Mouse (Mus musculus): ENCODE data around the gene Grap. TPM values are rescaled to one million over a fixed set of nuclear protein-coding genes. Genes with fewer than 3 reads are reported as not detected.
"Not testable (repeated sequence)": the region's sequence is repeated elsewhere in the genome, so short reads cannot be mapped to it uniquely, and the experiment has no call there.

Gene Grap
- polyA plus RNA-seq, 1 experiment from 2014 or later, result 72.1 TPM

DNA sequence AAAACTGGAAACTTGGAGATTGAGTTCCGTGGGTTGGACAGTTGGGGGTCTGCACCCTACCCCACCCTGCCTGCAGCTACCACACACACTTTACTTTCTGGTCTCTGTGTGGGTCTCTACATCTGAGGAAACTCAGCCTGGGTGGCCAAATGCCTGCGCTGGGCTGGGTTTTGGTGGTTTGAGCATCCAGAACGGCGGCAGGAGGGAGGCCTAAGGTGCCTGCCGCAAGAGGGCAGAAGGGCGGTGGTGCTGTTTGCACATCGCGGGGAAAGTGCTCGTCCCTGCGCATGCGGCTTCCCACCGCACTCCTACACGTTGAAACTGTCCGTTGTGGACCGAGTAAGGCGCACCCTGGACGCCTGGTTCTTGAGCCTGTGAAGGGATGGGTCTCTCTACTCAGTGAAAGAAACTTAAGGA, 32.8 kb upstream of the Grap start:
- peak; percentile 72 for ATAC-seq
- 2% methylated on average over 17 of the region's 17 CpGs for WGBS

DNA sequence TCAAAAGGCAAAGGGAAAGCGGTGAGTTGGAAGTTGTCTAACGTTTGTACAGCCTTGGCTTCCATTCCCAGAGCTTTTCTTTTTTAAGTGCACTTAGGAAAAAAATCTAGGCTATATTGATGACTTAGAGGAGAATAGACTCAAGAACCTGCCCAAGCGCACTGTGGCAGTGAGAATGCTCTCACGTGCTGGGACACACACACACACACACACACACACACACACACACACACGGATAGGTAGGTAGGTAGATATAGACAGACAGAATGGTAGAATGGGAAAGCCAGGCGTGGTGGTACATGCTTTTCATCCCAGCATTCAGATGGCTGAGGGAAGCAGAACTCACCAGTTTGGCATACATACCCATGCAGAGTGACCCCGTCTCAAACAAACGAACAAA, 32.3 kb upstream of the Grap start:
- ATAC-seq (no peak), DNase-seq (ENCODE audit: low spot score) (no peak)
- 55% methylated on average over 8 of the region's 8 CpGs for WGBS
- Histone ChIP-seq H3K27me3 (replicated peaks; ENCODE audit: insufficient read depth, low read length) (no peaks in the 10 kb centered on the region), H3K4me1 (ENCODE audit: insufficient read depth, low read depth, low read length) (peaks cover 12% of the 10 kb centered on the region; the same call in 1 of the 2 replicates), H3K4me3 (ENCODE audit: low read depth, low read length) (peak overlapping the region; percentile 30; the same call in 1 of the 2 replicates), H3K9me3 (ENCODE audit: low read length) (no peaks in the 10 kb centered on the region), H3K36me3 (ENCODE audit: insufficient read depth, low read length) (no peaks in the 10 kb centered on the region), H3K4me2 (replicated peaks; ENCODE audit: low read depth, low read length) (peak overlapping the region; percentile 72), H3K9ac (replicated peaks; ENCODE audit: low read depth) (0 out of 2 replicates have a peak overlapping the region, but pooled peaks have one; percentile 32), H3K27ac (ENCODE audit: low read length) (peak overlapping the region; percentile 83; the same call in 1 of the 2 replicates)
- TF ChIP-seq EP300 (IDR thresholded peaks at IDR 0.05) (no peak), CTCF (IDR thresholded peaks at IDR 0.05) (no peak)

More for the DNA sequence above, 32.8 kb upstream of the Grap start:
- H3K4me1 ChIP-seq (ENCODE audit: insufficient read depth, low read depth, low read length), result peaks cover 12% of the 10 kb centered on the region; the same call in 1 of the 2 replicates
- peak overlapping the region; percentile 30 for H3K4me3 ChIP-seq (ENCODE audit: low read depth, low read length)
- H3K9me3 ChIP-seq (ENCODE audit: low read length), result no peaks in the 10 kb centered on the region
- H3K9ac ChIP-seq (replicated peaks; ENCODE audit: low read depth), result peak overlapping the region; percentile 32; the same call in 1 of the 2 replicates
- no peaks in the 10 kb centered on the region for H3K27me3 ChIP-seq (replicated peaks; ENCODE audit: insufficient read depth, low read length)
- peak overlapping the region; percentile 72 for H3K4me2 ChIP-seq (replicated peaks; ENCODE audit: low read depth, low read length)
- peak overlapping the region; percentile 83 for H3K27ac ChIP-seq (ENCODE audit: low read length)
- peak; percentile 93 for DNase-seq (ENCODE audit: low spot score)
- no peak for TF ChIP-seq EP300 (IDR thresholded peaks at IDR 0.05)
- TF ChIP-seq CTCF (IDR thresholded peaks at IDR 0.05), result peak; percentile 96
- H3K36me3 ChIP-seq (ENCODE audit: insufficient read depth, low read length), result no peaks in the 10 kb centered on the region

DNA sequence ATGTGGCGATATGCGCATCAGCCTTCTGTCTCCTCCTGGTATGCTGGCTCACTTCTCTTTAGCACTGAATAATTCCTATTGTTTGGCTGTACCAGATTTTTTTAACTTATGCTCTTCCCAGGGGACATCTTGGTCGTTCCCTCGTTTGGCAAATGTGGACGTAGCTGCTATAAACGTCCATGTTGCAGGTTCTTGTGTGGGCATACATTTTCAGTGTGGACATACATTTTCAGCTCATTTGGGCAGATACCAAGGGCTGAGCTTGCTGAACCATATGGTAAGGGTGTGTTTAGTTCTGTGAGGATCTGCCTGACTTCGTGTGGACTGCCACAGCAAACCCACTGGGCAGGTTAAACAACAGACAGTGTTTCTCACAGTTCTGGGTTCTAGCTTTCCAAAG, 27.9 kb upstream of the Grap start:
- no peak for TF ChIP-seq CTCF (IDR thresholded peaks at IDR 0.05)
- no peak for TF ChIP-seq EP300 (IDR thresholded peaks at IDR 0.05)
- no peaks in the 10 kb centered on the region for H3K36me3 ChIP-seq (ENCODE audit: insufficient read depth, low read length)
- WGBS, result 77% methylated on average over 7 of the region's 7 CpGs
- DNase-seq (ENCODE audit: low spot score) (no peak), ATAC-seq (no peak)
- no peak overlapping the region for H3K9ac ChIP-seq (replicated peaks; ENCODE audit: low read depth)
- no peak overlapping the region for H3K4me3 ChIP-seq (ENCODE audit: low read depth, low read length)
- H3K4me1 ChIP-seq (ENCODE audit: insufficient read depth, low read depth, low read length), result no peaks in the 10 kb centered on the region
- H3K27ac ChIP-seq (ENCODE audit: low read length), result no peak overlapping the region
- peaks cover 3% of the 10 kb centered on the region; the same call in 1 of the 2 replicates for H3K9me3 ChIP-seq (ENCODE audit: low read length)
- H3K4me2 ChIP-seq (replicated peaks; ENCODE audit: low read depth, low read length), result no peak overlapping the region
- H3K27me3 ChIP-seq (replicated peaks; ENCODE audit: insufficient read depth, low read length), result no peaks in the 10 kb centered on the region

DNA sequence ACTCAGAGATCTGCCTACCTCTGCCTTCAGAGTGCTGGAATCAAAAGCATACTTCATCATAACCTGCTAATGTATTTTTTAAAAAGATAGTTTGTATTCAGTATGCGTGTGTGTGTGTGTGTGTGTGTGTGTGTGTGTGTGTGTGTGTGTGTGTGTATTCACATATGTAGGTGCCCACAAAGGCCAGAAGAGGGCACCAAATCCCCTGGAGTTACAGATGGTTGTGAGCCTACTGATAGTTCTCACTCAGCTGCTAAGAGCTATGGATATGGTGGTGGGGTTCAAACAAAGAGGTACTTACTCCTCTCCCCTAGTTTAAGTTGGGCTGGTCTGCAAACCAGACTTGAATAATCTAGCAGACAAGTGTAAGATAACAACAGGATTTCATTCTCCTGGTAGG, 26.6 kb upstream of the Grap start:
- peaks cover 5% of the 10 kb centered on the region; the same call in 1 of the 2 replicates for H3K9me3 ChIP-seq (ENCODE audit: low read length)
- no peak overlapping the region for H3K4me2 ChIP-seq (replicated peaks; ENCODE audit: low read depth, low read length)
- H3K9ac ChIP-seq (replicated peaks; ENCODE audit: low read depth), result no peak overlapping the region
- TF ChIP-seq EP300 (IDR thresholded peaks at IDR 0.05), result no peak
- no peak for TF ChIP-seq CTCF (IDR thresholded peaks at IDR 0.05)
- no peaks in the 10 kb centered on the region for H3K4me1 ChIP-seq (ENCODE audit: insufficient read depth, low read depth, low read length)
- no peak for DNase-seq (ENCODE audit: low spot score)
- no peaks in the 10 kb centered on the region for H3K36me3 ChIP-seq (ENCODE audit: insufficient read depth, low read length)
- no peaks in the 10 kb centered on the region for H3K27me3 ChIP-seq (replicated peaks; ENCODE audit: insufficient read depth, low read length)
- no peak overlapping the region for H3K27ac ChIP-seq (ENCODE audit: low read length)
- WGBS, result 100% methylated on average over 1 of the region's 1 CpGs
- ATAC-seq, result no peak
- no peak overlapping the region for H3K4me3 ChIP-seq (ENCODE audit: low read depth, low read length)

DNA sequence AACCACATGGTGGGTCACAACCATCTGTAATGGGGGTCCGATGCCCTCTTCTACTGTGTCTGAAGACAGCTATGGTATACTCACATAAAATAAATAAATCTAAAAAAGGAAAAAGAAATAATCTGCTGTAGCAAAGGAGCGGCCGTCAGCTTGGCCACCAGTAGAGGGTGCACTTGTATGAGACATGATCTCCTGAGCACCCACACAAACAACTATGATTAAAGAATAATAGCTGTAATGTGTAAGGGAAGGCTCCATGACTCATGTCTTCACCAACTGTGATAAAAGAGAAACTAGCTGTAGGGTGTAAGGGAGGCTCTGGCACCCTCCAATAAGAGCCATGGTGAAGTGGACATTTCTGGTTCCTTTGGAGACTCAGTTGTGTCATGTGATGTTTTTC, 23.4 kb upstream of the Grap start:
- peak; percentile 17; the same call in 1 of the 2 replicates for ATAC-seq
- H3K4me1 ChIP-seq (ENCODE audit: insufficient read depth, low read depth, low read length), result no peaks in the 10 kb centered on the region
- H3K9ac ChIP-seq (replicated peaks; ENCODE audit: low read depth), result no peak overlapping the region
- no peak overlapping the region for H3K4me2 ChIP-seq (replicated peaks; ENCODE audit: low read depth, low read length)
- DNase-seq (ENCODE audit: low spot score), result peak; percentile 43
- no peaks in the 10 kb centered on the region for H3K27me3 ChIP-seq (replicated peaks; ENCODE audit: insufficient read depth, low read length)
- no peak overlapping the region for H3K27ac ChIP-seq (ENCODE audit: low read length)
- TF ChIP-seq CTCF (IDR thresholded peaks at IDR 0.05), result peak; percentile 62
- TF ChIP-seq EP300 (IDR thresholded peaks at IDR 0.05), result no peak
- no peak overlapping the region for H3K4me3 ChIP-seq (ENCODE audit: low read depth, low read length)
- H3K9me3 ChIP-seq (ENCODE audit: low read length), result peaks cover 5% of the 10 kb centered on the region; the same call in 1 of the 2 replicates
- 54% methylated on average over 3 of the region's 3 CpGs for WGBS
- H3K36me3 ChIP-seq (ENCODE audit: insufficient read depth, low read length), result no peaks in the 10 kb centered on the region

DNA sequence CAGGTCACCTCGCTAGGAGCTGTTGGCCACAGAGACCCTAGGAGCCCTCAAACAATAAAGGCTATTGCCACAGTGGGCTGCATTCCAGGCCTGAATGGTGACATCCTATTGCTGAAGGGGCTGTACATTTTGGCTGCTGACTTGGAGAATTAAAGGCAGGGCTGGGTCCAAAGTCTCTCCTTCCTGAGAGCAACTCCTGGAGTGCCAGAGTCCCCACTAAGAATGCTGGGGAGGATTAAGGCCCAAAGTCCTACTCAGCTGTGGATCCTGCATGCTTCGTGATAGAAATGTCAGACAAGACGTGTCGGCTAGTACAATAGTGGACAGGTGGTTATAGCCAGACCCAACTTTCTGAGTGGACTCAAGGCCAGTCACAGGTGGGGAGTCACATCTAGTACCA, 16.8 kb upstream of the Grap start:
- not testable (repeated sequence) for H3K36me3 ChIP-seq (ENCODE audit: insufficient read depth, low read length); H3K9me3 ChIP-seq (ENCODE audit: low read length); ATAC-seq

DNA sequence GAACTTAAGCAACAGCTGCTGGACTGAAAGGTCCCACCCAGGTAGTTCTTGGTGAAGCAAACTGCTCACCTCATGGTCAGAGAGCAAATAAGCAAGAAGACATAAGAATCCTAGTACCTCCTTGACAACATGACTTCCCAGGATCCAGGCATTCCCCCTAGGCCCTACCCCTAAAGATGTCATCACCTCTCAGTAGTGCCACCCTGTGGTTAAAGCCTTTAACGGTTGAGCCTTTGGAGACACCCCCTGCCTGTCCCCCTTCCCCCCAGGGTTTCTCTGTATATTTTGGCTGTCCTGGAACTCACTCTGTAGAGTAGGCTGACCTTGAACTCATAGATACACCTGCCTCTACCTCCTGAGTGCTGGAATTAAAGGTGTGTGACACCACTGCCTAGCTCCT, 15.7 kb upstream of the Grap start:
- DNase-seq (ENCODE audit: low spot score), result no peak
- no peak for TF ChIP-seq EP300 (IDR thresholded peaks at IDR 0.05)
- TF ChIP-seq CTCF (IDR thresholded peaks at IDR 0.05), result peak; percentile 28
- H3K4me2 ChIP-seq (replicated peaks; ENCODE audit: low read depth, low read length), result no peak overlapping the region
- 50% methylated on average over 1 of the region's 1 CpGs for WGBS
- no peaks in the 10 kb centered on the region for H3K9me3 ChIP-seq (ENCODE audit: low read length)
- no peaks in the 10 kb centered on the region for H3K27me3 ChIP-seq (replicated peaks; ENCODE audit: insufficient read depth, low read length)
- no peaks in the 10 kb centered on the region for H3K4me1 ChIP-seq (ENCODE audit: insufficient read depth, low read depth, low read length)
- no peak for ATAC-seq
- no peaks in the 10 kb centered on the region for H3K36me3 ChIP-seq (ENCODE audit: insufficient read depth, low read length)
- no peak overlapping the region for H3K9ac ChIP-seq (replicated peaks; ENCODE audit: low read depth)
- H3K27ac ChIP-seq (ENCODE audit: low read length), result no peak overlapping the region
- H3K4me3 ChIP-seq (ENCODE audit: low read depth, low read length), result no peak overlapping the region

More for the DNA sequence above, 16.8 kb upstream of the Grap start:
- H3K27me3 ChIP-seq (replicated peaks; ENCODE audit: insufficient read depth, low read length); DNase-seq (ENCODE audit: low spot score); H3K4me1 ChIP-seq (ENCODE audit: insufficient read depth, low read depth, low read length); H3K27ac ChIP-seq (ENCODE audit: low read length); H3K4me2 ChIP-seq (replicated peaks; ENCODE audit: low read depth, low read length); H3K9ac ChIP-seq (replicated peaks; ENCODE audit: low read depth); H3K4me3 ChIP-seq (ENCODE audit: low read depth, low read length): not testable (repeated sequence)
- 100% methylated on average over 2 of the region's 4 CpGs for WGBS
